Mouse (Mus musculus) liver (tissue): ENCODE results near the gene Samd4b.
A peak's percentile ranks its signal among the peaks of the same experiment; 100 is the strongest.
"Not testable (repeated sequence)": the region's sequence is repeated elsewhere in the genome, so short reads cannot be mapped to it uniquely, and the experiment has no call there.

Source experiments
- DNase-seq: peaks from one replicate; pipeline ENCODE4 v3.0.0-alpha.2; 2020; ENCODE audit warnings: mixed read lengths

The Samd4b gene

DNA sequence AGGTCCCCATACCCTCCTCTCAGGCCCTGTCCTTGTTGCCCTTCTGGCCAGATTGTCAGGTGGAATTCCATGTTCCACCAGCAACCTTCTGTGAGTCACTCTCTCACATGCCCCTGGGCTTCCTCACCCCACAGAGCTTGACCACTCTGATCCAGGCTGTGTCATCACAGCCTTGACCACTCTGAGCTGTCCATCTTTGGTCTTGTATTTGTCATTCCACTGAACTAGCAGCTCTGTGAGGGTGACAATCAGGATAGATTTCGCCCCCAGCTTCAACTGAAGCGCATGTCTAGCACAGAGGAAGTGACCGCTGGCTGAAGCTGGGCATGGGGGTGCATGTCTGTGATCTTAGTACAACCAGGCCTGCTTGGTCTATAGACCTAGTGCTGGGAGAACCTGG, 207.6 kb downstream of the Samd4b start:
- no peak for DNase-seq

DNA sequence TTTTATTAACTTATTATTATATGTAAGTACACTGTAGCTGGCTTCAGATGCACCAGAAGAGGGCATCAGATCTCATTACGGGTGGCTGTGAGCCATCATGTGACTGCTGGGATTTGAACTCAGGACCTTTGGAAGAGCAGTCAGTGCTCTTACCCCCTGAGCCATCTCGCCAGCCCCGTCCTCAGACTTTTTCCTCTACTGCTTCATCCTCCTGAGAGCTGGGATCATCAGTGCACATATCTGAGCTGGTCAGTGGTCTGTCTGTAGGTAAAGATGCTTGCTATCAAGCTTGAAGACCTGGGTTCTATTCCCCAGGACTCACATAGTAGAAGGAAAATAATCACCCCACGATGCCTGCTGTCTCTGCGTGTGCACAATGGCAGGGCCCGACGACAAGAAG, 210.6 kb downstream of the Samd4b start:
- DNase-seq: not testable (repeated sequence)

DNA sequence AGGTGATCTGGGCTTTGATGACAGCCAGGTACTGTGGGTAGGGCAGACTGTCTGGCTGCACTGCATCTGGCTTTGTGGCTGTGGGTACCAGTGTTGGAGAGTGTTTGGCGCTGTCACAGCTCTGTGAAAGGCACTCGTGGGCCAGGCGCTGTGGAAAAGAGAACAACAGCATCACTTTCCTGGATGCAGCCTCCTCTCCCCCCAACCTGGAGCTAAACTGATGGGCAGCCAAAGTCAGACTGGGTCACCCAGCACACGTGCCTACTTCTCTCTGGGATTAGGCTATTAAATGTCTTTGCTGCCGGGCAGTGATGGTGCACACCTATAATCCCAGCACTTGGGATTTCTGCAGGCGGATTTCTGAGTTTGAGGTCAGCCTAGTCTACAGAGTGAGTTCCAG, 211.1 kb downstream of the Samd4b start:
- DNase-seq: not testable (repeated sequence)

DNA sequence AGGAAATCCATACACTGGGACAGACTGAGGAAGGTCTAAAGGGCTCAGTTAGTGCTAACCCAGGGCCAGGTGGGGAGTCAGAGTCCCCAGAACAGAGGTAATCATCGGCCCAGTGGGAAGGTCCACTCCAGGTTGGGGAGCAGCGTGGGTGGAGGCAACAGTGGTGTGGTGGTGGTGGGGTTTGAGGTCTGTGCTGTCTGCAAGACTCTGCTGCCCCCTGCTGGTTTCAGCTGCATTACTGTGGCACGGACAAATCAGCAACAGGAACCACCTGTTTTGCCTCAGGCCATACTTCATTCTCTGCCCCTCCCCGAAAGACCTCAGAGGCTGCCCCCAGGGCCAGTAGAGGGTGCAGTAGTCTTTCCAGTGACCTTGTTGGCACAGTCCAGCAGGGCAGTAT, 211.5 kb downstream of the Samd4b start:
- DNase-seq: peak; percentile 90

DNA sequence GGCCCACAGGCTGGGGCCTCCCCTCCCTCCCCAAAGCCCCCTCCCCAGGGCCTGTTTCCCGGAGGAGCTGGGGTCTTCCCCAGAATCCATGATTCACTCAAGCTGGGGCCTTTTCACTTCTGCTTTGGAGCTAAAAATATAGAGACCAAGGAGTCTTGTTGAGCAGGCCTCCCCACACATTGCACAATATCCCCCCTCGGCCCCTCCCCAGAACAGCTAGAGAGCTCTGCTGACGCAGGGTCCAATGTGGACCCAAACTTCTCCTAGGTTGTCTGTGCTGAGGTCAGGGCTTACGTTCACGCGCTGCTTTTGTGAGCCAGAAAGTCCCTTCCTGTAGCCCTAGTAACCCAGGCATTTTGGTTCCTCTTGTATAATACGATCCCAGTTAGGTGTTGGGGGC, 211.9 kb downstream of the Samd4b start:
- DNase-seq: peak; percentile 52

- DNase-seq: no peak
Observed at GRCm38 (mm10) chr7:28385196-28385595, 212.7 kb downstream of the Samd4b start.

GRCm38 (mm10) chr7:28384162-28384561, 213.8 kb downstream of the Samd4b start:
- no peak for DNase-seq

DNA sequence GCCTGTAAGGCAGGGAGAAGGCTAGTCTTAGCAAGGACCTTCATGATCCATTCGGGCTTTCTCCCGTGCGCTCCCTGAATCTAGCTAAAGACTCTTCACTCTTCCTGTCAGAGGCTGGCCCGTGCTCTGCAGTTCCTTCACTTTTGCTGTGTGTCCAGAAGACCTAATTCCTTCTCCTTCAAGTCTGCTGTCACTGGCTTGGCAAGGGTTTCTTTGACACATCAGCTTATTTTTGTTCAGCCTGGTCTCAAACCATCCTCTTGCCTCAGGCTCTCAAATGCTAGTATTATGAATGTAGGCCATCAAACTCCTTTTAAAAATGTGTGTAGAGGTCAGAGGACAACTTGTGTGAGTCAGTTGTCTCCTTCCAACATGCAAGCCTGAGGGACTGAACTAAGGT, 214.3 kb downstream of the Samd4b start:
- DNase-seq: no peak

- DNase-seq: peak; percentile 85
Observed at GRCm38 (mm10) chr7:28382981-28383396, 215.0 kb downstream of the Samd4b start.

GRCm38 (mm10) chr7:28382347-28382951, 215.5 kb downstream of the Samd4b start:
- peak; percentile 48 for DNase-seq

GRCm38 (mm10) chr7:28381938-28382337, 216.0 kb downstream of the Samd4b start:
- DNase-seq: peak; percentile 84

DNA sequence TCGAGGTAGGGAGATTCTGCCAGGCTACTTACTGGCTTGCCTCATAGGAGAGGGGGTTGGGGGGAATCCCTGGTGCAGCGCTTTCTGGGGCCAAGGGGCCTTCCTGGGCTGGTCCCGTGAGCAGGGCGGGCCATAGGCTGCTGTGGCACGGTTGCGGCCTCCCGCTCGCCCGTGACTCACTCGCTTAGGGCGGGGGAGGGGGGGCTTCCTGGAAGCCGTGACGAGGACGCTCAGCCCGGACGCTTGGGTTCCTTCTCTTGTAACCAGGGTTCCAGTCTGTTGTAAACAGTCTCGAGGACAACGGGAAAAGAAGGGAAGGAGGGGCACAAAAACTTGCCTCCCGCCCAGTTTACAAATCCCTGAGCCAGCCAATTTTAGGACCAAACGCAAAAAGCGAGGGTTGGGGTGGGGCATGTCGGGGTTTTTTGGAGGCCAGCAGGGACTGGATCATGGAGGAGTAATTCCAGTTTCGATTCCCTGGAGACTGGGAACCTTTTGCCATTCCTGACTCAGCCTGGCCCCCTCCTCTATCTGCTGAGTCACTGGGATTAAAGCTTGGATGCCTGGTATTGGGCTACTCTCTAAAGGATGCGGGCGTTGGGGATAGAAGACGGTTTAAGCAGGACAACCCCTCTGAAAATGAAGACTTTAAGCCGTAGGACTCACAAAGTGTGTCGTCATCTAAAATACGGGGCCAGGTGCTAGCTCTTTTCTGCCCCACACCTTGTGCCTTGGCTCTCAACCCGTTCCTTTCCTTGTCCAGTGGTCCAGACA, 216.7 kb downstream of the Samd4b start:
- peak; percentile 84 for DNase-seq

DNA sequence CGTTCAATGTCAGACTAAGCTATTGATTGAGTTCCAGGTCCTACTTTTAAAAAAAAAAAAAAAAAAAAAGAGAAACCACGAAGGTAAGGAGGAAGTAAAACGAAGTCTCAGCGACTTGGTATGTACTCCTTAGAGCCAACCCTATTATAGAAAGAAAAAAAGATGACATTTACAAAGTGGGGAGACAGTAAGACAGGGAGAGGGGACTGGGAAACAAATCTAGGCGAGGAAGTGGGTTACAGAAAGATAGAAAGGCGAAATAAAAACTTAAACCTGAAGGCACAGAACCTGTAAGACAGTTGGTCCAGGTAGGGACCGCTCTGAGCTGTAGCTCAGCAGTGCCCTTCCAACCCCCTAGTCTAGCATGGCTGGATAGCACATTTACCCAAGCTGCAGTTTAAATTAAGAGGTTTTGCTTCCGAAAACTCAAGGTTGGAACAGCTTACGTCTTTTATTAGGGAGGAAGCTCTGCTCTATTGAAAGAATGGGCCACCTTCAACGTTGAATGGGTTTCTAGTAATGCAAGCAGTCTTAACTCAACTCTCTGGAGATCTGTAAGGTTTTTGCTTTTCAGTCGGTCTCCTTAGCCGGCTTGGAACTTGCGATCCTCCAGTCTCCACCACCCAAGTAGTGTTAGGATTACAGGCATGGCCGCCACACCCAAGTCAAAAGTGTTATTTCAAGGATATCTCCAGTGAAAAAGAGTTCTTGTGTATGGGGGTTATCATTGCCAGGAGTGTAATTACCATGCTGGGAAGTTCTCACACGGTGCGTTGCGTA, 217.5 kb downstream of the Samd4b start, which contains the start of gene Zfp36:
Zfp36 (minus strand) TSS at position 17 of the 780 bp plus-strand sequence.
- no peak for DNase-seq

DNA sequence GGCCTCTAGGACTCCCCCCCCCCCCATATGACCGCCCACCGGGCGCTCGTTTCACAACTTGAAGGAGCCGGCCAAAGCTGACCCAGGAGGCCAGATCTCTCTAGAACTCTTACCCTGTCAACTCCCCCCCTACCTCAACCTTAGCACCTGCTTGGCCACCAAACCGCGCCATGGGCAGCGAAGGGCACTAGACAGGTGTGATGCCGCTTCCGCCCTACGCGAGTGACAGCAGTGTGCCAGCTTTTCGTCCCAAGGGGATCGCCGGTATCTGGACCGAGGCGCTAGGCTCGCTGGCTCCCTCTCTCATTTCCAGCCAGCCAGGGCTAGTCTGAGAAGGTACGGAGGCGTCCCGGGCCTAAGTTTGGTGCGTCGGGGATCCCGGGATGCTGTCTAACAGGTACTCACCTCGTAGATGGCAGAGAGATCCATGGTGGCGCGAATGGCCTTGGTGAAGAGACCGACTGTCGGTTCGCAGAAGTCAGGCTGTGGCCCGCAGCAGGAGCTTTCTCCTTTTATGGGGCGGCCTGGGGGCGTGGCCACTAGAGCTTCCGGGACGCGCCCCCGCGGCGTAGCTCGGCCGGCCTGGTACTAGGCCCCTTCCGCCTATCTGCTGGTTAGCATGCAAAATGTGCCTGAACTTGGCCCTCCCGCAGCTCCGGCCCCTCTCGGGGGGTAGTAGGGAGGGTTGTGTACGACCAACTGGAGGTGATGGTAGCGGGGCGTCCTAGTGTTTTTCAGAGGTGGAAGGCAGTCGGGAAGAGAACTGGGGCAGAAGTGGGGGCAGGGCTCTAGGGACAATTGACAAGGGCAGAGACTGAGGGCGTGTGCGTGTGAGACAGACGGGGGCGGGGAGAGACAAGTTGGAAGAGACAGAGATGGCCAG, 218.9 kb downstream of the Samd4b start:
- DNase-seq: peak; percentile 96

DNA sequence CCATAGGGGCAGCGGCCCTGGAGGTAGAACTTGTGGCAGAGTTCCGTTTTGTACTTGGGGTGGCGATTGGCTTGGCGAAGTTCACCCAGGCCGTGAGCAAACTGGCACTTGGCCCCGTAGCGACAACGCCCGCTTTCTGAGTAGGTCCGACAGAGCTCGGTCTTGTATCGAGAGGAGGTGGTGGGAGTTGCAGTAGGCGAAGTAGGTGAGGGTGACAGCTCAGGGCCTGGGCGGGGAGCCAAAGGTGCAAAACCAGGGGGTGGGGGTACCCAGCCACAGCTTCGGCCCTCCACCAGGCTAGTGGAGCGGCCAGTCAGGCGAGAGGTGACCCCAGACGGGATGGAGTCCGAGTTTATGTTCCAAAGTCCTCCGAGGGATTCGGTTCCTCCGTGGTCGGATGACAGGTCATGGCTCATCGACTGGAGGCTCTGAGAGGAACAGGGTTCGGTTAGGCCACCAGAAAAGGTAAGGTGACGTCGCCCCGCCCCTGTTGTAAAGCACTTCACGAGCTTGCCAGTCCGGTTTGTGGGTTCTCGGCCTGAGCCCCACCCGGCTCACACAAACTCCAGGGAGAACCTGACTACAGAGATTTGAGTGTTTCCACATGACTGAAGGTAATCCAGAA, 219.8 kb downstream of the Samd4b start:
- DNase-seq: peak; percentile 58

- no peak for DNase-seq
Observed at GRCm38 (mm10) chr7:28377190-28378065, 220.5 kb downstream of the Samd4b start.

- peak; percentile 83 for DNase-seq
Observed at GRCm38 (mm10) chr7:28376011-28376771, 221.8 kb downstream of the Samd4b start.

- peak; percentile 93 for DNase-seq
Observed at GRCm38 (mm10) chr7:28375176-28375921, 222.6 kb downstream of the Samd4b start.

GRCm38 (mm10) chr7:28374647-28375046, 223.3 kb downstream of the Samd4b start:
- no peak for DNase-seq
